Mouse (Mus musculus) testis, adult 2 months (tissue): Measurements from ENCODE around the gene Gm7544. TPM values are rescaled to one million over a fixed set of nuclear protein-coding genes. Genes with fewer than 3 reads are reported as not detected.
"Not testable (repeated sequence)": the region's sequence is repeated elsewhere in the genome, so short reads cannot be mapped to it uniquely, and the experiment has no call there.

Source experiments
- H3K27ac ChIP-seq: fragments of 200-500 bp; 2 replicates; pipeline ENCODE4 v1.5.1; 2012; ENCODE audit warnings: low read depth, low read length; ENCODE audit not compliant: control insufficient read depth, insufficient read depth
- H3K27me3 ChIP-seq: fragments of 200-500 bp; 2 replicates; pipeline ENCODE4 v1.6.1; 2012; ENCODE audit warnings: mild to moderate bottlenecking, low read length, moderate library complexity; ENCODE audit not compliant: control insufficient read depth, insufficient read depth
- H3K36me3 ChIP-seq: fragments of 200-500 bp; 2 replicates; pipeline ENCODE4 v1.6.1; 2012; ENCODE audit warnings: mild to moderate bottlenecking, low read length; ENCODE audit not compliant: control insufficient read depth, insufficient read depth
- H3K4me1 ChIP-seq: fragments of 200-500 bp; 2 replicates; pipeline ENCODE4 v1.6.1; 2012; ENCODE audit warnings: low read length; ENCODE audit not compliant: control insufficient read depth, insufficient read depth
- H3K4me3 ChIP-seq: fragments of 200-500 bp; 2 replicates; pipeline ENCODE4 v1.5.1; 2012; ENCODE audit warnings: low read depth, mild to moderate bottlenecking, low read length, moderate library complexity, mixed read lengths; ENCODE audit not compliant: control insufficient read depth
- CTCF ChIP-seq: fragments of 200-500 bp; IDR thresholded peaks from 2 replicates; pipeline ENCODE4 v1.5.1; 2012; ENCODE audit warnings: low read depth, mild to moderate bottlenecking, inconsistent platforms, low read length, moderate library complexity; ENCODE audit not compliant: control insufficient read depth, insufficient read depth, insufficient replicate concordance
- POLR2A ChIP-seq: fragments of 200-500 bp; IDR thresholded peaks from 2 replicates; pipeline ENCODE4 v1.6.1; 2012; ENCODE audit warnings: low read depth, mild to moderate bottlenecking, inconsistent platforms, low read length, moderate library complexity; ENCODE audit not compliant: control insufficient read depth
- polyA plus RNA-seq: library from polyadenylated mRNA; depleted of rRNA; stranded (reverse); fragments of >200 nt; gene quantifications from 2 replicates; pipeline ENCODE4 v1.2.3, GENCODE M21; 2012

The Gm7544 gene
- polyA plus RNA-seq, 1 experiment: not detected

- Histone ChIP-seq H3K27ac (no peak overlapping the region), H3K27me3 (no peaks in the 10 kb centered on the region), H3K4me1 (no peaks in the 10 kb centered on the region), H3K36me3 (no peaks in the 10 kb centered on the region), H3K4me3 (no peak overlapping the region)
- no peak for TF ChIP-seq CTCF
- no peak for TF ChIP-seq POLR2A
Observed at GRCm38 (mm10) chr1:82948601-82949000, 7.2 kb downstream of the Gm7544 start.

- H3K4me3 ChIP-seq, H3K36me3 ChIP-seq, H3K27ac ChIP-seq, H3K4me1 ChIP-seq, H3K27me3 ChIP-seq: not testable (repeated sequence)
Observed at GRCm38 (mm10) chr1:82946029-82946428, 9.8 kb downstream of the Gm7544 start.

- not testable (repeated sequence) for H3K36me3 ChIP-seq, H3K4me3 ChIP-seq, H3K27me3 ChIP-seq, H3K4me1 ChIP-seq, H3K27ac ChIP-seq
Observed at GRCm38 (mm10) chr1:82943295-82943694, 12.5 kb downstream of the Gm7544 start, which contains the start of gene A030003K21Rik. Gene A030003K21Rik, minus strand, starts transcription at chr1:82943388.

- H3K36me3 ChIP-seq, H3K27me3 ChIP-seq, H3K4me1 ChIP-seq, H3K4me3 ChIP-seq, H3K27ac ChIP-seq: not testable (repeated sequence)
Observed at GRCm38 (mm10) chr1:82942505-82942904, 13.3 kb downstream of the Gm7544 start.

- TF ChIP-seq CTCF (no peak), POLR2A (no peak)
- H3K4me3 ChIP-seq: no peak overlapping the region
- no peaks in the 10 kb centered on the region for H3K4me1 ChIP-seq
- H3K27me3 ChIP-seq: no peaks in the 10 kb centered on the region
- H3K36me3 ChIP-seq: no peaks in the 10 kb centered on the region
- H3K27ac ChIP-seq: no peak overlapping the region
Observed at GRCm38 (mm10) chr1:82938666-82939065, 17.1 kb downstream of the Gm7544 start.

GRCm38 (mm10) chr1:82931326-82931725, 24.5 kb downstream of the Gm7544 start, which contains the start of gene Gm6217:
Gene Gm6217, minus strand, starts transcription at chr1:82931399.
- not testable (repeated sequence) for H3K27ac ChIP-seq, H3K27me3 ChIP-seq, H3K4me1 ChIP-seq, H3K4me3 ChIP-seq, H3K36me3 ChIP-seq

GRCm38 (mm10) chr1:82930558-82930957, 25.3 kb downstream of the Gm7544 start:
- H3K4me3 ChIP-seq, H3K4me1 ChIP-seq, H3K36me3 ChIP-seq, H3K27me3 ChIP-seq, H3K27ac ChIP-seq: not testable (repeated sequence)

GRCm38 (mm10) chr1:82924650-82925049, 31.2 kb downstream of the Gm7544 start, which contains the start of gene A030014E15Rik:
Gene A030014E15Rik, plus strand, starts transcription at chr1:82924917.
- Histone ChIP-seq H3K36me3 (no peaks in the 10 kb centered on the region), H3K4me3 (no peak within 1 kb of the TSS), H3K27ac (no peak within 1 kb of the TSS), H3K27me3 (no peaks in the 10 kb centered on the region), H3K4me1 (no peaks in the 10 kb centered on the region)
- no peak for TF ChIP-seq CTCF

GRCm38 (mm10) chr1:82913434-82913833, 42.4 kb downstream of the Gm7544 start:
- not testable (repeated sequence) for H3K4me1 ChIP-seq, H3K4me3 ChIP-seq, H3K27me3 ChIP-seq, H3K27ac ChIP-seq, H3K36me3 ChIP-seq
